Mouse (Mus musculus) lung, postnatal 25 days (tissue): ENCODE results near the gene Cacna2d1.

Experiments
- DNase-seq: peaks from one replicate; pipeline ENCODE4 v3.0.0; 2022; ENCODE audit warnings: low spot score

Cacna2d1 gene

GRCm38 (mm10) chr5:16062773-16063172 is 128.3 kb downstream of the Cacna2d1 start:
- DNase-seq, result no peak

DNA sequence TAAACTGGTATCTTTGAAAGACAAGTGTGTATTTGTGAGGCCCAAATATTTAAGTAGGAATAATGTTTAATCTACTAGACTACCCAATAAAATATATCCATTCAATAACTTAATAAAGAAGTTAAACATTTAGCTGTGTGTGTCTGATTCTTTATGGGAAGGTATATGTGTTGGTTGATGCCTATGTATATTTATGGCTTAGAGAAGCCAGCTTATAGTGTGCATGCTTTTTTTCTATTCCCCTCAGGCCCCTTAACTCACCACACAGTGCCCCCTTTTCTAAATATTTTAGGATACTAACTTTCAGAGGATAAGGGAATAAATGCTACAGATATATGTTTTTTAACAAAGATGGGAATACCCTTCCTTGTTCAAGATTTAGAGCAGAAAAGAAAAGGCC is 128.8 kb downstream of the Cacna2d1 start:
- no peak for DNase-seq

DNA sequence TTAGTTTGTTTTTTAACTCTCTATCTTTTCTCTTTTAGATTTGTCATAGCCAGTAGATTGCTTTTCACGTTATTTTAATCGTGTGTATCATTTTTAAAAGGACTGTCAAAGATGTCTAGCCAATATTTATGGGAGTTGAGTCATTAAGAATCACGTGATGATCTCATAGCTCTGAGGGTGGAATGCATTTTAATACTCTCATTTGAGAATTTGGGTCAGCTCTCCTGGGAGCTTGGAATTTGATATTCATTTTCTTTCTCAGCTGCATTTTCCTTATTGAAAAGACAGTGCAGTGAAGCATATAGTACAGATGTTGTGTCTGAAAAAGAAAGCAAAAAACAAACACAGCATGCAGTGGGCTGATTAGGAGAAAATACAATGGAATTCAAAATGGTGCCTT is 129.5 kb downstream of the Cacna2d1 start:
- DNase-seq, result no peak

DNA sequence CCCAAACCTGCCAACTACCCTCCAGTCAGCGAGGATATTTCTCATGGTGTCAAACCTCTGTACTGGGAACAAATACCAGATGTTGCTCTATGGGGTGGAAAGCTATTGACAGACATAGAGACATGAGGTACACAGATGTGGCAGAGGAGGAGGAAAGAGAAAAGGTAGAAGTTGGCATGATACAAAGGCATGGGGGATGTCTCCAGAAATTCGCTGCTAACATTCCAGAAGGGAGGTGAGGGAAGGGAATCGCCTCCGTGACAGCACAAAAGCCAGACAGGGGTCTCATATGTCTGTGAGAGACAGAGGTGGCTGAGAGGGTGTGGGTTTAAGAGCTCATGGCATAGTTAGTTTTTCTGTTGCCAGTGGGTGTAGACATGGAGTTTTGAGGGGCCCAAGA is 131.3 kb downstream of the Cacna2d1 start:
- no peak for DNase-seq

DNA sequence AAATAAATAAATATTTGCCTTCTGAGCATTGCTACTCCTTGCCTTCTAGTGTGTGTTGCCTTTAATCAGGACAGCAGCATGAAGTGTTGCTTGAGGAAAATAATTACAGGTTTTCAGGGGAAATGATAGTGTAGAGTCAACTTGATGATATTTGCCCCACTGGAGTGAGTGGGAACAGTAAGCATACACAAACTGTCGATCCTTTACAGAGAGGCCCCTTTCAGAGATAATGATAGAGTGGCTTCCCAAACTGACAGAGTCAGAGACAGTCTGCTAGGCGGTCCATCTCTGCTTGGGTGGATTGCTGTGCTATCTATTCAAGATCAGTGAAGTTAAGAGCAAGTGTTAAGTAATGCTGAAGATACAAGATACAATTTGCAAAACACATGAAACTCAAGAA is 147.8 kb downstream of the Cacna2d1 start:
- DNase-seq, result no peak

DNA sequence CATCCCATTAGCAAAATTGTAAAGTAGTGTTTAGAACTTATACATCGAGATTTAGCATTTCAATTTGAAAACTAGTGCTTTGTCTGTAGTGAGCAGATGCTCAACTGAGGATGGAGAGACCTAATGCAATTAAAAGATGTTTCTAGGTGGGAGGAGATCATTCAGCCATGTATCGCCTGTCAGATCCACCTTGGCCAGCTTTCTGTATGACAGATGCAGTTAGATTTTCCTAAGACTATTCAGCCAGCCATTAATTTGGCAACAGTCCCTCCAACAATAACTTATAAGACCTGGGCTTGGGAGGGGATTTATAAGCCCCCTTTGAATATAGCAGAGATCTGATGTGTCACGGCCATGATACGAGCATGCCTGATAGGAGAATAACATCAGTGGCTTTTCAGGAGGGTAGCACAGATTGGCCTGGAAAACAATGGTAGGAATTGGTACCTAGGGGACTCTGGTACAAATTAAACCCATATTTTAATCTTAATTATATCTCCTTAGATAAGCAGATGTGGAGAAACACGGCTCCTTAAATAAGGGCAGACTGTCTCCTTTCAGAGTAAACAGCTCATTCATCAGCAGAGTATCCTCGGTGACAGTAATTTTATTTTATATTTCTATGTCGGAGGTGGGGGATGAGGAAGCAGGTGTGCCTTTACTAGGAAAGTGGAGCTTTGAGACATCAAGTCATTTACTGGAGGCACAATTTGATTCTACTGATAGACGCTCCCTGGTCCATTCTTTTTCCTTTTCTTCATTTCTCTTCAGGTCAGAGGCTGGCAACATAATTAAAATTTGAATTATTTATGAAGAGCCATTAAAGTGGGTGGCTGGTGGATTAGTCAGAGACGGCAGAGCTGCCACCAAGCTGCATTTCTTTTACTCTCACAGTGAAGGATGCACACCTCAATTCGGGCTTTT is 152.8 kb downstream of the Cacna2d1 start:
- no peak for DNase-seq

DNA sequence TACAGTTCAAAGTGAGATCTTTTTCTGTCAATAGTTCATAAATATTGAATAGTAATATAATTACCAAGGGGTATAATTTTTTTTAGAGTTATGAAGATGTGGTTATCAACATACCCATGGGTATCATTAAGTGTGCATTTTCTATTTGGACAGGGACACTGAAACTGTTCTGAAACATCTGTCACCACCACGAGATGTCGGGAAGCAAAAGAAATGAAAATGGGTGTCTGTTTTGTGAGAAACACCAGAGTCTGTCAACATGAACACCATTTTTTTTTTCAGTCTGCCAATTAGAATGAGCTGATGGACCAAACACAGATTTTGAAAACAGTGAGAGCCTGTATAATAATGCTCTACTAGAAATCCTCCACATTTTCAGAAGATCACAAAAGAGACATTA is 153.5 kb downstream of the Cacna2d1 start:
- no peak for DNase-seq

DNA sequence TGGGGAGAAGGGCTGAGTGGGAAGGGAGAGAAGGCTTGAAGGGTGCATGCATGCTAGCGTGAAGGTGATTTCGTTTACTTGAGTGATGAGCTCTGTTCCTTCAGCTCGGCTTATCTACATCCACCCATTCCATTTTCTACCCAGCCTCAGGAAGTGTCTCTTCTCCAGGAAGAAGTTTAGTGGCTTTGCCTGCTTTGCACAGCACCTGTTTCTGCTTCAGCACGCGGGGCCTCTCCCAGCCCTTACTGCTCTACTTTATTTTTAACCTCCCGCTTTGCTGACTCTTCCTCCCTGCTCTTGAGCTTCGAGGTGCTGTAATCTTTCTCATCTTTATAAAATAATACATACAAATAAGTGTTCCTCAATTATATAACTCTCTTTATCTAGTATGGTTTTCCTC is 158.0 kb downstream of the Cacna2d1 start:
- no peak for DNase-seq

DNA sequence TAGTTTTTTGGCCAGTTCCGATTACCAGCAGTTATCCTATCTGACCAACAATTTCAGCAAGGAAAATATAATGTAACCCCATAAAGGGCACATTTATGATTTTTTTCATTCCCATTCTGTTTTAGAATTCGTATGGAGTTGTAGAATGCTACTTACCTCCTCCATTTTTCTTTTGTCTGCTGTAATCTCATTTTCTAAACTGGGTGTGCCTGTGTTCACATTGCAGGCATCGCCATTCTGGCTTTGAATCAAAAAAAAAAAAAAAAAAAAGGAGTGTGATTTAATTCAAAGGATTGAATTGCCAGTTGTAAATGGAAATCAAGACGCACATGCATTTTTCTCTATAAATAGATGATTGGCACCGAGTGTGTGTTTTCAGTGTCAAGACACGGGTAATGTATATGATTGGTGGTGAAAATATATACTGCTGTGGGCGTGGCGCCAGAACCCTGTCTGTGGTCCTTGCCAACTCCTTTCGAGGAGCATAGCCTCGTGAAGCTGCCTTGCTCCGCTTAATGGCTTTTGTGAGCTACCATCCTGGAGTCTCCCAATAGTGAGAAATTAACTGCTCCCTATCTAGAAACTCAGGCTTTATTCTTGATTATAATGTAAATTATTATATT is 158.7 kb downstream of the Cacna2d1 start:
- DNase-seq, result no peak

- DNase-seq, result no peak
Measured at GRCm38 (mm10) chr5:16095345-16095744, 160.9 kb downstream of the Cacna2d1 start.

GRCm38 (mm10) chr5:16098766-16099165 is 164.3 kb downstream of the Cacna2d1 start:
- no peak for DNase-seq

GRCm38 (mm10) chr5:16101820-16102219 is 167.3 kb downstream of the Cacna2d1 start:
- DNase-seq, result no peak

DNA sequence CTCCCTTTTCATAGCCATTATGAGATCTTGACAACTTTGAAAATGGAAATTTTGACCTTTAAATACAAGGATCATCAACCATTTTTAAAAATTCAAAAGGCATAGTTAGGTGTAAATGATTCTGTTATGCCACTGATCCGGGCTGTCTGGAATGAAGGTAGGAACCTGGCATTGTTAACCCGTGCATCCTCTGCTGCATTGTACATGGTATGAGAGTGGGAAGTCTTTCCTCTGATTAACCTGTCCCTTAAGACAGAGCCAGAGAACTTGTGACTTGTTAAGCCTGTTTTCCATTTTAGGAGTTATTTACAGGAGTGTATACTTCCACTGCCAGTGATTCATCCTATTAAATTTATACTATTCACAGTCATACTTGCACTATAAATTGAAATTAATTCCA is 171.2 kb downstream of the Cacna2d1 start:
- no peak for DNase-seq

- no peak for DNase-seq
Measured at GRCm38 (mm10) chr5:16110643-16111042, 176.2 kb downstream of the Cacna2d1 start.

DNA sequence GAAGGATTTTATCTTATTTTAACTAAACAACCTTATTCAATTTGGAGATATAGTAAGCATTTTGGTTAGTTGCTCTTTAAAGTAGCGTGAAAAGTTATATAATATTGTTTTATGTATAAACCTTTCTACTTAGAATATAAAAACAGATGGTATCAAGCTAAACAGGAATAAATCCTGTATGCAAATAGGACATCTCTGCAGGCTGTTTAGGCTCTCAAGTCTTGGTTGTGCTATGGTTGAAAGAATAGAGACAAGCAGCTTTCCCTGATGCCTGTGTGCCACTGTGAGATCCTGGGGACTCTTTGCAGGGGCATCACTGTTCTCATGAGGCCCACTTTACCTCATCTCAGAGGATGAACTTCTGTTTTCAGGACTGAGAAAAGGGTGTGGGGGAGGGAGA is 179.4 kb downstream of the Cacna2d1 start:
- no peak for DNase-seq

DNA sequence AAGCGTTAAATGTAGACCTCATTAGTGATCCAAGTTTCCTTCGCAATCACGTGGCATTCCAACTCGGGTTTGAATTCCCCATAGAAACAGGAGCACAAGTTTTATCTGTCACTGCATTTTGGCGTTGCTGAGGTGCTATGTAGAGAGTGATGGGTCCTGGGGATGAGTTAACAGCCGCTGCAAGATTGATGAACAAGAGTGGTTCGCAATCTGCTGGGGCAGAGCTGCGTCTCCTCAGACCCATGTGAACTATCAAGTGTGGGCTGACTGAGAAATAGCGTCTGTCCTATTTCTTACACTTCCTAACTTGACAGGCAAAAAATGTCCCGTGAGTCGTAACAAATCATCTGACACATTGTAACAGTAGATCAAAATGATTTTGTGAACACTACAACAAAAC is 186.8 kb downstream of the Cacna2d1 start:
- no peak for DNase-seq

GRCm38 (mm10) chr5:16122110-16122509 is 187.6 kb downstream of the Cacna2d1 start:
- no peak for DNase-seq

DNA sequence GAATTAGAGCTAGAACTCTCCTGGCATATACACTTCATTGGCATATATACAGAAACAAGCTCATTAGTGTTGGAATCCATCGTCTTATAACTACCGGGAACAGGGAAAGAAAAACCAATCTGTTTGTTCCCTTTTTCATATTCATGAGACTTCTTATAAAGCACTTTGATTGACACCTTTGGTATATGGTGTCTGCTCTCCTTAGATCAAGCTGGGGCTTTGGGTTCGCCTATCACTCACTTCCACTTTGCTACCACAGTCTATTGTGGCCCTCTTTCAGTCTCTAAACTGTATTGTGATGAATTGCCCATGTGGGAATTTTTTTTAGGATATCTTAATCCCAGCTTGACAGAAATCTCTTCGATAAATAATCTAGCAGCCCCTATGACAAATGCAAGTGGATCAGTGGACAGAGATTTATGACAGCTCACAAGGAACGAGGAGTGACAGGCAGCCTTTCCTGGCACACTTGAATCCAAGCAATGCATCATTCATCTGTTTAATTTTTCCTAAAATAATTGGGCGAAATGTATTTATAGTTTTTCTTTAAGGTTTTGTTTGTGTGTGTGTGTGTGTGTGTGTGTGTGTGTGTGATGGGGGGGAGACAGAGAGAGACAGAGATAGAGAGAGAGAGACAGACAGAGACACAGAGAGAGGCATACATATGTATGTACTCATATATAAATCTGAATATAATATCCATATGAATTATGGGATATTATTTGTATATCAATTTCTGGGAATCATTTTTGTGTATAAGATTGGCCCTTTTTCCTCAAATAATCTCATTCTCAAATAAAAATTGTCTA is 200.0 kb downstream of the Cacna2d1 start:
- DNase-seq, result no peak

DNA sequence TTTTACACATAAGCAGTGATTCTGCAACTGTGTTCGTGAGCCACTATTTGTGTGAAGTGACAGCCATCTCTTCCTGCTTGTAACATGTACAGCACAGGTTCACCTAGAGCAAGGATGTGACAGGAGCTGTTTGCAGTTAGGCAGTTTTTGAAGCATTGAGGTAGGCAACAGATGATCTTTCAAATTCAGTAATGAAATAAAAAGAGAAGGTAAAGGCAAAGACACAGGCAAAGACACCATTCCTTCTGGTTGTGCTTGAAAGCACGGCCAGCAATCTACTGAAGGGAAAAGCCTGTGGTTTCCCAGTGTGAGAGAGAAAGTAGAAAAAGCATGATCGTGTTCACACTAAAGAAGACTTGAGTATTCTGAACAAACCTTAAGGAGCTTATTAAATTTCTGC is 201.5 kb downstream of the Cacna2d1 start:
- no peak for DNase-seq

DNA sequence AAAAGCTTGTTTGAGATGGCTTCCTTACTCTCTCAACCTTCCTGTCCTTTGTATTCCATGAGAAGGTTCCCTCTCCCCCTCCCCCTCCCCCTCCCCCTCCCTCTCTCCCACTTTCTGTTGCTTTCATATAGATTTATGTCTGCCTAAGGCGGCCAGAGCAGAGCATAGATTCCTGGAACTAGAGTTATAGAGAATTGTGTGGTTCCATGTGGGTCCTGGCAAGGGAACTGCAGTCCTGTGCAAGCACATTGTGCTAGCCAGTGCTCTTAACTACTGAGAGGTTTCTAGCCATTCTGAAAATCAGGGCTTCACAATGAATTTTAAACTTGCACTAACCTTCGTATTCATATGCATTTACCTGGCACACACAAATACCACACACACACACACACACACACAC is 202.3 kb downstream of the Cacna2d1 start:
- no peak for DNase-seq

- DNase-seq, result no peak
Measured at GRCm38 (mm10) chr5:16146602-16147001, 212.1 kb downstream of the Cacna2d1 start.

GRCm38 (mm10) chr5:16155375-16156284 is 221.1 kb downstream of the Cacna2d1 start:
- no peak for DNase-seq
